Mouse (Mus musculus) heart, postnatal 0 days (tissue): Measurements from ENCODE around the gene Kcnh7. TPM values are rescaled to one million over a fixed set of nuclear protein-coding genes. Genes with fewer than 3 reads are reported as not detected.

Source experiments
- ATAC-seq: fragments of 200-750 bp; cut with Nextera tagmentation; 2 replicates; pipeline ENCODE4 v1.8.0; 2017; ENCODE audit warnings: low read depth, moderate number of reproducible peaks, moderate library complexity; ENCODE audit not compliant: insufficient read depth
- DNase-seq: peaks from one replicate; pipeline ENCODE4 v3.0.0-alpha.2; 2016; ENCODE audit warnings: low spot score
- H3K27ac ChIP-seq: fragments of 300-500 bp; sonication (generic); 2 replicates; pipeline ENCODE4 v1.5.1; 2014; ENCODE audit warnings: low read depth, mild to moderate bottlenecking
- H3K27me3 ChIP-seq: fragments of 300-500 bp; sonication (generic); 2 replicates; pipeline ENCODE4 v1.6.1; 2014; ENCODE audit warnings: low read length, mixed read lengths; ENCODE audit not compliant: control insufficient read depth, insufficient read depth
- H3K36me3 ChIP-seq: fragments of 300-500 bp; sonication (generic); replicated peaks from 2 replicates; pipeline ENCODE4 v1.6.1; 2014; ENCODE audit warnings: low read length, mixed read lengths; ENCODE audit not compliant: control insufficient read depth, insufficient read depth
- H3K4me1 ChIP-seq: fragments of 300-500 bp; sonication (generic); 2 replicates; pipeline ENCODE4 v1.6.1; 2014; ENCODE audit warnings: antibody characterized with exemption; ENCODE audit not compliant: control insufficient read depth, insufficient read depth
- H3K4me2 ChIP-seq: fragments of 300-500 bp; sonication (generic); 2 replicates; pipeline ENCODE4 v1.6.1; 2014; ENCODE audit warnings: low read depth, mild to moderate bottlenecking, low read length, moderate library complexity
- H3K4me3 ChIP-seq: fragments of 300-500 bp; sonication (generic); 2 replicates; pipeline ENCODE4 v1.5.1; 2014; ENCODE audit warnings: low read depth, low read length
- H3K9ac ChIP-seq: fragments of 300-500 bp; sonication (generic); replicated peaks from 2 replicates; pipeline ENCODE4 v1.6.1; 2014; ENCODE audit warnings: low read depth, low read length, mixed read lengths
- H3K9me3 ChIP-seq: fragments of 300-500 bp; sonication (generic); replicated peaks from 2 replicates; pipeline ENCODE4 v1.6.1; 2016; ENCODE audit warnings: low read length; ENCODE audit not compliant: control insufficient read depth
- CTCF ChIP-seq: IDR thresholded peaks from 2 replicates; pipeline ENCODE4 v1.5.1; 2016; ENCODE audit warnings: antibody characterized with exemption, control low read depth, low read depth
- EP300 ChIP-seq: IDR thresholded peaks from 2 replicates; pipeline ENCODE4 v1.6.1; 2016; ENCODE audit warnings: antibody characterized with exemption, low read depth
- WGBS: fragments of 180-500 bp; shearing (Covaris S2); extraction: QIAGEN DNeasy Blood & Tissue Kit; methylation state at CpG from one replicate; pipeline ENCODE4 v1.1.7; 2014; 5-methylcytosine and 5-hydroxymethylcytosine counted together
- polyA plus RNA-seq: library from polyadenylated mRNA; unstranded; fragments of >200 nt; fragmentation: Nextera tagmentation; extraction: Ambion mirVana; gene quantifications from 2 replicates; pipeline ENCODE4 v1.2.1, GENCODE M21; 2015
- total RNA-seq: library from RNA; depleted of rRNA; stranded (reverse); fragments of >200 nt; gene quantifications from 2 replicates; pipeline ENCODE4 v1.2.3, GENCODE M21; 2014; ENCODE audit warnings: low replicate concordance

Kcnh7 gene
- total and polyA plus RNA-seq, 2 experiments from 2014 or later, result 0.31 to 1.9 TPM

- H3K27me3 ChIP-seq, result no peaks in the 10 kb centered on the region
- DNase-seq (no peak), ATAC-seq (no peak)
- H3K4me3 ChIP-seq, result no peak overlapping the region
- no peak overlapping the region for H3K4me2 ChIP-seq
- no peaks in the 10 kb centered on the region for H3K36me3 ChIP-seq
- no peak for TF ChIP-seq CTCF
- no peak for TF ChIP-seq EP300
- H3K9ac ChIP-seq, result no peak overlapping the region
- 57% methylated on average over 2 of the region's 2 CpGs for WGBS
- H3K27ac ChIP-seq, result no peak overlapping the region
- no peaks in the 10 kb centered on the region for H3K9me3 ChIP-seq
- no peaks in the 10 kb centered on the region for H3K4me1 ChIP-seq
These were observed 441.0 kb downstream of the Kcnh7 start for GRCm38 (mm10) chr2:62743098-62743497.

- Histone ChIP-seq H3K36me3 (no peaks in the 10 kb centered on the region), H3K4me1 (no peaks in the 10 kb centered on the region), H3K4me3 (no peak overlapping the region), H3K9ac (no peak overlapping the region), H3K4me2 (no peak overlapping the region), H3K9me3 (no peaks in the 10 kb centered on the region), H3K27me3 (no peaks in the 10 kb centered on the region), H3K27ac (no peak overlapping the region)
- no peak for DNase-seq
- no peak for ATAC-seq
- 61% methylated on average over 1 of the region's 1 CpGs for WGBS
- TF ChIP-seq EP300 (no peak), CTCF (no peak)
These were observed 453.4 kb downstream of the Kcnh7 start for GRCm38 (mm10) chr2:62730671-62731070.

GRCm38 (mm10) chr2:62727732-62728131 is 456.4 kb downstream of the Kcnh7 start:
- no peak for ATAC-seq
- Histone ChIP-seq H3K27ac (no peak overlapping the region), H3K4me3 (no peak overlapping the region), H3K36me3 (no peaks in the 10 kb centered on the region), H3K27me3 (no peaks in the 10 kb centered on the region), H3K9ac (no peak overlapping the region), H3K9me3 (no peaks in the 10 kb centered on the region), H3K4me2 (no peak overlapping the region), H3K4me1 (no peaks in the 10 kb centered on the region)
- no peak for DNase-seq
- TF ChIP-seq EP300 (no peak), CTCF (no peak)
- 85% methylated on average over 2 of the region's 2 CpGs for WGBS

GRCm38 (mm10) chr2:62725946-62726345 is 458.1 kb downstream of the Kcnh7 start:
- Histone ChIP-seq H3K27ac (no peak overlapping the region), H3K9ac (no peak overlapping the region), H3K4me1 (no peaks in the 10 kb centered on the region), H3K4me3 (no peak overlapping the region), H3K4me2 (no peak overlapping the region), H3K27me3 (no peaks in the 10 kb centered on the region), H3K9me3 (no peaks in the 10 kb centered on the region), H3K36me3 (no peaks in the 10 kb centered on the region)
- no peak for ATAC-seq
- no peak for DNase-seq
- WGBS, result 55% methylated on average over 1 of the region's 1 CpGs
- no peak for TF ChIP-seq EP300
- TF ChIP-seq CTCF, result no peak

GRCm38 (mm10) chr2:62718411-62718810 is 465.7 kb downstream of the Kcnh7 start:
- ATAC-seq (no peak), DNase-seq (no peak)
- H3K9ac ChIP-seq, result no peak overlapping the region
- H3K4me2 ChIP-seq, result no peak overlapping the region
- no peaks in the 10 kb centered on the region for H3K4me1 ChIP-seq
- no peak overlapping the region for H3K27ac ChIP-seq
- no peaks in the 10 kb centered on the region for H3K36me3 ChIP-seq
- no peaks in the 10 kb centered on the region for H3K27me3 ChIP-seq
- no peaks in the 10 kb centered on the region for H3K9me3 ChIP-seq
- H3K4me3 ChIP-seq, result no peak overlapping the region
- TF ChIP-seq CTCF (no peak), EP300 (no peak)
- WGBS, result 16% methylated on average over 1 of the region's 1 CpGs

GRCm38 (mm10) chr2:62717270-62717669 is 466.8 kb downstream of the Kcnh7 start:
- Histone ChIP-seq H3K4me3 (no peak overlapping the region), H3K27ac (no peak overlapping the region), H3K36me3 (no peaks in the 10 kb centered on the region), H3K27me3 (no peaks in the 10 kb centered on the region), H3K4me2 (no peak overlapping the region), H3K9me3 (no peaks in the 10 kb centered on the region), H3K4me1 (no peaks in the 10 kb centered on the region), H3K9ac (no peak overlapping the region)
- no peak for TF ChIP-seq CTCF
- no peak for TF ChIP-seq EP300
- WGBS, result 77% methylated on average over 6 of the region's 6 CpGs
- no peak for DNase-seq
- no peak for ATAC-seq
